Mouse (Mus musculus) limb, embryonic 11.5 days (tissue): ENCODE data around the gene Zfp61. TPM values are rescaled to one million over a fixed set of nuclear protein-coding genes. Genes with fewer than 3 reads are reported as not detected.

Experiments
- ATAC-seq: fragments of 200-750 bp; cut with Nextera tagmentation; 2 replicates; pipeline ENCODE4 v1.8.0; 2017; ENCODE audit warnings: low read depth; ENCODE audit not compliant: insufficient number of reproducible peaks, low FRiP score, low TSS enrichment
- DNase-seq: peaks from one replicate; pipeline ENCODE4 v3.0.0-alpha.2; 2015; ENCODE audit warnings: low spot score
- H3K27ac ChIP-seq: fragments of 300-500 bp; sonication (generic); replicated peaks from 2 replicates; pipeline ENCODE4 v1.5.1; 2014; ENCODE audit warnings: low read depth, mild to moderate bottlenecking, low read length
- H3K27me3 ChIP-seq: fragments of 300-500 bp; sonication (generic); 2 replicates; pipeline ENCODE4 v1.6.1; 2014; ENCODE audit warnings: mild to moderate bottlenecking, low read length, mixed read lengths; ENCODE audit not compliant: control insufficient read depth, insufficient read depth
- H3K36me3 ChIP-seq: fragments of 300-500 bp; sonication (generic); 2 replicates; pipeline ENCODE4 v1.6.1; 2014; ENCODE audit warnings: mild to moderate bottlenecking, low read length, moderate library complexity, mixed read lengths; ENCODE audit not compliant: control insufficient read depth, insufficient read depth
- H3K4me1 ChIP-seq: fragments of 300-500 bp; sonication (generic); 2 replicates; pipeline ENCODE4 v1.6.1; 2014; ENCODE audit warnings: low read length, mixed read lengths; ENCODE audit not compliant: control insufficient read depth, insufficient read depth
- H3K4me2 ChIP-seq: fragments of 300-500 bp; sonication (generic); 2 replicates; pipeline ENCODE4 v1.6.1; 2014; ENCODE audit warnings: low read depth, mild to moderate bottlenecking, moderate library complexity; ENCODE audit not compliant: severe bottlenecking
- H3K4me3 ChIP-seq: fragments of 300-500 bp; sonication (generic); 2 replicates; pipeline ENCODE4 v1.5.1; 2014; ENCODE audit warnings: low read depth, low read length
- H3K9ac ChIP-seq: fragments of 300-500 bp; sonication (generic); 2 replicates; pipeline ENCODE4 v1.6.1; 2014; ENCODE audit warnings: mild to moderate bottlenecking, low read length
- H3K9me3 ChIP-seq: fragments of 300-500 bp; sonication (generic); 2 replicates; pipeline ENCODE4 v1.6.1; 2016; ENCODE audit warnings: low read length; ENCODE audit not compliant: control insufficient read depth
- whole genome bisulfite sequencing: fragments of 180-500 bp; shearing (Covaris S2); extraction: QIAGEN DNeasy Blood & Tissue Kit; methylation state at CpG from one replicate; pipeline ENCODE4 v1.1.7; 2014; 5-methylcytosine and 5-hydroxymethylcytosine counted together
- polyA plus RNA-seq: library from polyadenylated mRNA; unstranded; fragments of >200 nt; fragmentation: Nextera tagmentation; extraction: Ambion mirVana; gene quantifications from 2 replicates; pipeline ENCODE4 v1.2.1, GENCODE M21; 2014

The Zfp61 gene
- polyA plus RNA-seq, 1 experiment from 2014 or later: 51.2 TPM

DNA sequence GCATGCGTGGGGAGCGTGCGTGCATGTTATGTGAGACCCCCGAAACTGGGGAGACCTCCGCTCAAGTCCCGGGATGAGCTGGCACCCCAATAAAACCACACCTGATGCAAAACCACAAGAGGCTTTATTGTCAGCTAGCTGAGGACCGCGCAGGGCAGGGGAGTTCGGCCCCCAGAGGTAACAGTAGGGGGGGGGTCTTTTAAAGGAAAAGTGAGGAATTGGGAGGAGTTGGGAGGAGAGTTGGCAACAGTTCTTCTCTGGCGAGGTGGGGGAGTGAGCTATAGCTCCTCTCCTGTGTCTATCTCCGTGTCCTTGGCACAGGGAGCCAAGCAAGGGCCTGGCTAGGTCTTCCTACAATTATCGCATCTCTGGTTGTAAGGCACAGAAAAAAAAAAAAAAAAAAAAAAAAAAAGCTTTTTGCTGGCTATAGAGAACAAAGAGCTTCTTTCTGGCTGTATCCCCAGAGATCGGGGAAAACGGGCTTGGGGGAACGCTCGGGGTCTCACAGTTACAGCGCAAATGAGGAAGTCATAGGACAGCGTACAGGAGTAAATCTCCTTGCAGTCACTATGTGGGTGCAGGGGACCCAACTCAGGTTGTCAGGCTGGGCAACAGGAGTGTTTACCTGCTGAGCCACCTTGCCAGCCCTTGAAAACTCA lies 1.1 kb downstream of the Zfp61 start:
- DNase-seq: peak; percentile 48
- WGBS: under 1% methylated on average over 18 of the region's 18 CpGs
- Histone ChIP-seq H3K9ac (peak overlapping the region; percentile 65), H3K27me3 (no peaks in the 10 kb centered on the region), H3K4me1 (no peaks in the 10 kb centered on the region), H3K9me3 (peaks cover 3% of the 10 kb centered on the region; the same call in 1 of the 2 replicates), H3K36me3 (peaks cover 7% of the 10 kb centered on the region; the same call in 1 of the 2 replicates), H3K27ac (peak overlapping the region; percentile 91; the same call in 1 of the 2 replicates), H3K4me2 (peak overlapping the region; percentile 84), H3K4me3 (peak overlapping the region; percentile 61)
- peak; percentile 26; the same call in 1 of the 2 replicates for ATAC-seq

DNA sequence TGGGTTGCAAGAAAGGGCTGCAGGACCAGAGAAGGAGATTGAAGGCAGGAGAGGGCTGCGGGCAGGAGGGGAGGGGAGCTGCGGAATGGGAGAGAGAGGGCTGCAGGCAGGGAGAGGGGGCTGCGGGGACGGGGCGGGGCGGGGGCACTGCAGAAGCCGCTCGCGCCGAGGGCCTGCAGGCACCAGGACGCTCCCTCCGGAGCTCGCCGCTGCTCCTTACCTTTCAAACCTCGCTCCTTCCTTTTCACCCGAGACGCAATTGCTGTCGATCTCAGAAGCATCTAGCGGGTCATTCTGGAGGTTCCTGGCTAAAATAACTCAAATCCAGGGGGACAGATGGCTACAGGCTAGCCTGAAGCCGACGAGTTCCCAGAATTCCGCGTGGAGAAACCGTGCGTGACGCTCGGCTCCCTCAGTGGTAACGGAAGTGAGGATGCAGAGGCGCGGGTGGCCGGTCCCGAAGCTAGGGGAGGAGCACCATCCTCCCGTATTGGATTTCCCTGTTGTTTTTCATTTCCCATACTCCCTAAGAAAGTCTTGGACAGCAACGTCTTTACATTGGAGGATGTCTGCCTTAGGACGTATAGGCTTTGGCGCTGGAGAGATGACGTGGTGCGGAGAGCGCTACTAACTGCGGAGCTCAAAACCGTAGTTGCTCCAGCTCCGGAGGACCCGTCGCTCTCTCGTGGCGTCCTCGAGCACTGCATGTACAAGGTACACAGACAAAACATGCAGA lies 1.9 kb downstream of the Zfp61 start:
- peaks cover 7% of the 10 kb centered on the region; the same call in 1 of the 2 replicates for H3K36me3 ChIP-seq
- under 1% methylated on average over 46 of the region's 47 CpGs for WGBS

DNA sequence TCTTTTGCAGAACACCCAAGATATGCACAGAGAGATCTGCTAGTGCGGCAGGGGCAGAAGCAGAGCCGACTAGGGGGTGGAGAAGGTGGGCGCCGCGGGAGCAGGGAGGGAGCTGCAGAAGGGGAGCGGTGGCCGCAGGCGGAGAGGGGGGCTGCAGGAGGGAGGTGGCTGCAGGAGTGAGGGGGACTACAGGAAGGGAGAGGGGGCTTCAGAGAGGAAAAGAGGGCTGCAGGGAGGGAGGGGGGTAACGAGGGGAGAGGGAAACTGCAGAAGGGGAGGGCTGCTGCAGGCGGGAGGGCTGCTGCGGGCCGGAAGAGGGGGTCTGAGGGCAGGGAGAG lies 2.4 kb downstream of the Zfp61 start:
- H3K27ac ChIP-seq: peak overlapping the region; percentile 91
- no peak for DNase-seq
- H3K36me3 ChIP-seq: peaks cover 7% of the 10 kb centered on the region; the same call in 1 of the 2 replicates
- no peaks in the 10 kb centered on the region for H3K4me1 ChIP-seq
- ATAC-seq: peak; percentile 51
- WGBS: under 1% methylated on average over 12 of the region's 12 CpGs
- H3K4me3 ChIP-seq: peak overlapping the region; percentile 61
- no peaks in the 10 kb centered on the region for H3K27me3 ChIP-seq
- H3K4me2 ChIP-seq: peak overlapping the region; percentile 84
- peaks cover 3% of the 10 kb centered on the region; the same call in 1 of the 2 replicates for H3K9me3 ChIP-seq
- H3K9ac ChIP-seq: peak overlapping the region; percentile 80

More for the DNA sequence above, 1.9 kb downstream of the Zfp61 start:
- Histone ChIP-seq H3K4me3 (peak overlapping the region; percentile 61), H3K9me3 (peaks cover 3% of the 10 kb centered on the region; the same call in 1 of the 2 replicates), H3K4me1 (no peaks in the 10 kb centered on the region), H3K27me3 (no peaks in the 10 kb centered on the region), H3K27ac (peak overlapping the region; percentile 91), H3K9ac (peak overlapping the region; percentile 80), H3K4me2 (peak overlapping the region; percentile 84)
- ATAC-seq (peak; percentile 86), DNase-seq (peak; percentile 91)

DNA sequence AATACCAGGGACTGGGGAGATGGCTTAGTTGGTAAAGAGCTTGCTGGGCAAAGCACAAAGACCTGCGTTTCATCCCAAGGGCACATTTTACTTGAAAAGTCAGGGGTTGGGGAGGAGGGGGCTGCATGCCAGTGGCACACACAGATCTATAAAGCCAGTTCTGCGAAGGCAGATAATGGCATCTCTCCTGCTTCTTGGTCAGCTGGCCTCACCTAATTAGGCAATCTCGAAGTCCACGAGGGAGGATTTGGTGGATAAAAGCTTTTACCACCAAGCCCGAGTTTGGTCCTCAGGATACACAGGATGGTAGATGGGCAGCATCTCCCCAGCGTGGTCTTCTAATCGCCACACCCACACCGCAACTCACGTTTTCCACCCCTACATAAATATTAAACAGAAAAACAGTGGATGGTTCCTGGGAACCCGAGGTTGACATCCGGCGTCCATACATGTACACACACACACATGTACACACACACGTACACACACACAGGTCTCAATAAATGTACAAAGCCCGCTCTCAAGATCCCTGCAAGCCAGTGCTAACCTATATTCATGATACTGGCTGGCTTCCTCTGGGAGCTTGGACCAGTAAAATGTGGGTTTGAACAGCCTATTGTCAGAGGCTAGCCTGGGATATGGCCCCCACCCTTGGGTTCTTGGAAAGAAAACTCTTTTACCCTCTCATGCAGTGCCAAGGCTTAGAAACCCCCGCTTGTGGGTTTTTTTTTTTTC lies 3.5 kb downstream of the Zfp61 start:
- Histone ChIP-seq H3K36me3 (peaks cover 7% of the 10 kb centered on the region), H3K27me3 (no peaks in the 10 kb centered on the region), H3K9me3 (no peaks in the 10 kb centered on the region), H3K4me1 (no peaks in the 10 kb centered on the region), H3K4me3 (peak overlapping the region; percentile 61; the same call in 1 of the 2 replicates), H3K4me2 (no peak overlapping the region; the same call in 1 of the 2 replicates), H3K27ac (no peak overlapping the region), H3K9ac (no peak overlapping the region)
- WGBS: 92% methylated on average over 15 of the region's 15 CpGs
- DNase-seq (no peak), ATAC-seq (no peak)

DNA sequence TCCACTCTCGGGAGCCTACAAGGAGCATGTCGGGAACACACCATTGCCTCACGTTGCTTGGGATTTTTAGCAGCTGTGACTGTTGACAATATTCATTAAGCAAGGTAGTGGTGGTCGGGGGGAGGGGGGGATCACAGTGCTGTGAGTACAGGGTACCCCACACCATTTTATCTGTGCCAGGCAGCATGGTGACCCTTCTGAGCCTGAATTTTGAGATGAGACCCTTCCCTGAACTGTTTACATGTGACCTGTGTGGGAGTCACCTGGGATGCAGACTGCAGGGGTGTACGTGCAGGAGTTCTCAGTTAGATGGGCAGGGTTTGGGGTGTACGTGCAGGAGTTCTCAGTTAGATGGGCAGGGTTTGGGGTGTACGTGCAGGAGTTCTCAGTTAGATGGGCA lies 4.6 kb downstream of the Zfp61 start:
- H3K9ac ChIP-seq: no peak overlapping the region
- no peaks in the 10 kb centered on the region for H3K27me3 ChIP-seq
- ATAC-seq (no peak), DNase-seq (no peak)
- peaks cover 2% of the 10 kb centered on the region; the same call in 1 of the 2 replicates for H3K9me3 ChIP-seq
- peaks cover 18% of the 10 kb centered on the region for H3K36me3 ChIP-seq
- 93% methylated on average over 7 of the region's 7 CpGs for WGBS
- no peaks in the 10 kb centered on the region for H3K4me1 ChIP-seq
- no peak overlapping the region for H3K4me3 ChIP-seq
- no peak overlapping the region for H3K27ac ChIP-seq
- no peak overlapping the region for H3K4me2 ChIP-seq

DNA sequence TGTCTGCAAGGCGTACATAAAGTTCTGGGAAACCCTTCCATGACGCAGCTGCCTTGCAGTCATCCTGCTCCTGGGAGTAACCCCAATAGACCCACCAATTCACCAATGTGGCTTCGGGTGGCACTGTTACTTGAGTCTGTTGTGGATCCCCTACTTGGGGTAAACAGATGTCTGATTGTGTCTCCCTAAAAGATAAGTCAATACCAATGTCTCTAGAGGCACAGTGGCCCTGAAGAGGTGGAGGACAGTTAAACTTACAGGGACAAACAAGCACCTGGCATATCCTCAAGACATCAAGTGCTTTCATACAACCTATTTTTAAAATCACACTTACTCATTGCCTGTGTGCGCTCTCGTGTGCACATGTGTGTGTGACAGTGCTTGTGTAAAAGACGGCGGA lies 5.7 kb downstream of the Zfp61 start:
- WGBS: 96% methylated on average over 7 of the region's 7 CpGs
- Histone ChIP-seq H3K4me2 (no peak overlapping the region), H3K4me3 (no peak overlapping the region), H3K9ac (no peak overlapping the region), H3K9me3 (peaks cover 2% of the 10 kb centered on the region; the same call in 1 of the 2 replicates), H3K4me1 (no peaks in the 10 kb centered on the region), H3K27ac (no peak overlapping the region), H3K36me3 (peaks cover 26% of the 10 kb centered on the region), H3K27me3 (no peaks in the 10 kb centered on the region)
- ATAC-seq (no peak), DNase-seq (no peak)

DNA sequence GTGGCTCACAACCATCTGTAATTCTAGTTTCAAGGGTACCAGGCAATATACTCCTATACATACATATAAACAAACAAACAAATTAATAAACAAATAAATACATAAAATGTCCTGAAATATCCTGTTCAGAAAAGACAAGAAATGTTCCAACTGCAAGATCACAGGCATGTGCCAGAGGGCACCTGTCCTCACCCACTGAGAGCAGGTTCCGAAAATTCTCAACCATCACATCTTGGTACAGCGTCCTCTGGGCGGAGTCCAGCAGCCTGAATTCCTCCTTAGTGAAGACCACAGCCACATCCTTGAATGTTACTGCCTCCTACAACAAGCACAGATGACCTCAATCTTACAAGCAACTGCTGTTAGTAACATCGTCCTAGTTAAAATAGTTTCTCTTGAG lies 6.3 kb downstream of the Zfp61 start:
- Histone ChIP-seq H3K36me3 (peaks cover 30% of the 10 kb centered on the region), H3K4me2 (no peak overlapping the region), H3K4me3 (no peak overlapping the region), H3K9me3 (peaks cover 2% of the 10 kb centered on the region; the same call in 1 of the 2 replicates), H3K27me3 (no peaks in the 10 kb centered on the region), H3K27ac (no peak overlapping the region), H3K4me1 (no peaks in the 10 kb centered on the region), H3K9ac (no peak overlapping the region)
- WGBS: 97% methylated on average over 4 of the region's 4 CpGs
- no peak for DNase-seq
- no peak for ATAC-seq
